Mouse (Mus musculus) limb, embryonic 14.5 days (tissue): Measurements from ENCODE around the gene Traf7. TPM values are rescaled to one million over a fixed set of nuclear protein-coding genes. Genes with fewer than 3 reads are reported as not detected.
A peak's percentile ranks its signal among the peaks of the same experiment; 100 is the strongest.

Experiments used
- ATAC-seq: fragments of 200-750 bp; cut with Nextera tagmentation; 2 replicates; pipeline ENCODE4 v1.8.0; 2017; ENCODE audit warnings: low read depth, moderate number of reproducible peaks, moderate TSS enrichment; ENCODE audit not compliant: low FRiP score
- DNase-seq: peaks from one replicate; pipeline ENCODE4 v3.0.0-alpha.2; 2015; ENCODE audit warnings: low spot score
- H3K27ac ChIP-seq: fragments of 300-500 bp; sonication (generic); replicated peaks from 2 replicates; pipeline ENCODE4 v1.5.1; 2014; ENCODE audit warnings: low read depth, mild to moderate bottlenecking, low read length, moderate library complexity, mixed read lengths
- H3K27me3 ChIP-seq: fragments of 300-500 bp; sonication (generic); 2 replicates; pipeline ENCODE4 v1.6.1; 2014; ENCODE audit warnings: low read length, mixed read lengths; ENCODE audit not compliant: control insufficient read depth, insufficient read depth
- H3K36me3 ChIP-seq: fragments of 300-500 bp; sonication (generic); 2 replicates; pipeline ENCODE4 v1.6.1; 2014; ENCODE audit warnings: mild to moderate bottlenecking, low read length, moderate library complexity, mixed read lengths; ENCODE audit not compliant: control insufficient read depth, insufficient read depth
- H3K4me1 ChIP-seq: fragments of 300-500 bp; sonication (generic); 2 replicates; pipeline ENCODE4 v1.6.1; 2014; ENCODE audit warnings: antibody characterized with exemption, low read length, mixed read lengths; ENCODE audit not compliant: control insufficient read depth, insufficient read depth
- H3K4me2 ChIP-seq: fragments of 300-500 bp; sonication (generic); replicated peaks from 2 replicates; pipeline ENCODE4 v1.6.1; 2014; ENCODE audit warnings: low read depth, mild to moderate bottlenecking, low read length, moderate library complexity; ENCODE audit not compliant: severe bottlenecking
- H3K4me3 ChIP-seq: fragments of 300-500 bp; sonication (generic); replicated peaks from 2 replicates; pipeline ENCODE4 v1.5.1; 2014; ENCODE audit warnings: low read length
- H3K9ac ChIP-seq: fragments of 300-500 bp; sonication (generic); 2 replicates; pipeline ENCODE4 v1.6.1; 2014; ENCODE audit warnings: mild to moderate bottlenecking, low read depth, low read length, moderate library complexity; ENCODE audit not compliant: severe bottlenecking
- H3K9me3 ChIP-seq: fragments of 300-500 bp; sonication (generic); 2 replicates; pipeline ENCODE4 v1.6.1; 2016; ENCODE audit warnings: low read length; ENCODE audit not compliant: control insufficient read depth
- POLR2A ChIP-seq: fragments of 200-500 bp; IDR thresholded peaks from 2 replicates; pipeline ENCODE4 v1.8.0; 2012; ENCODE audit warnings: inconsistent platforms, mild to moderate bottlenecking, moderate library complexity, borderline replicate concordance; ENCODE audit not compliant: insufficient read depth, insufficient read length; ENCODE audit errors: extremely low read depth
- WGBS: fragments of 180-500 bp; shearing (Covaris S2); extraction: QIAGEN DNeasy Blood & Tissue Kit; methylation state at CpG from one replicate; pipeline ENCODE4 v1.1.7; 2014; 5-methylcytosine and 5-hydroxymethylcytosine counted together
- polyA plus RNA-seq, 2 experiments: library from polyadenylated mRNA; depleted of rRNA in 1 of 2; stranded (reverse) in 1 of 2; unstranded in 1 of 2; fragments of >200 nt; fragmentation: Nextera tagmentation in 1 of 2; extraction: Ambion mirVana in 1 of 2; gene quantifications; 2 replicates each; pipeline versions ENCODE4 v1.2.1 to v1.2.3; 2012 to 2014

Gene Traf7
- polyA plus RNA-seq, 2 experiments, result 81.3 to 308 TPM

DNA sequence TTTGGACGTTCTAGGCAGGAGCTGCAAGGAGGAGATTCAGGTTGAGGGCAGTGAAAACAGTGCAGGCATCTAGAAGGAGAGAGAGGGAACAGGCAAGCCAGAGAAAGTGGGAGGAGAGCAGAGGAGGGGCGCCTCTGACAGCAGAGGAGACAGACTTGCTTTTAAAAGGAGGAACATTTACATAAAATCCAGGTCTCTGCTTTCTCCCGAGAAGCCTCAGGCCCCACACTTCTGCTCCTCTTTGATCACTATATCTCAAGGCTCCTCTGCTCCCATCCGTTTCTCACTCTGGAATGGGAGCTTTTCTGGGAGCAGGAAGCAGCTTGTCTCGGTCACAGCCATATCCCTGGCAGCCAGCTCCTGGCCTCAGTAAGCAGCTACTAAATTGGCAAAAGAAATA is 7.6 kb upstream of the Traf7 start:
- WGBS, result 39% methylated on average over 5 of the region's 5 CpGs
- H3K4me3 ChIP-seq, result no peak overlapping the region
- H3K9me3 ChIP-seq, result no peaks in the 10 kb centered on the region
- peaks cover 25% of the 10 kb centered on the region for H3K4me1 ChIP-seq
- no peak overlapping the region for H3K9ac ChIP-seq
- H3K27ac ChIP-seq, result no peak overlapping the region
- no peak for ATAC-seq
- H3K4me2 ChIP-seq, result no peak overlapping the region
- DNase-seq, result no peak
- H3K27me3 ChIP-seq, result no peaks in the 10 kb centered on the region
- no peak for TF ChIP-seq POLR2A
- peaks cover 9% of the 10 kb centered on the region; the same call in 1 of the 2 replicates for H3K36me3 ChIP-seq

DNA sequence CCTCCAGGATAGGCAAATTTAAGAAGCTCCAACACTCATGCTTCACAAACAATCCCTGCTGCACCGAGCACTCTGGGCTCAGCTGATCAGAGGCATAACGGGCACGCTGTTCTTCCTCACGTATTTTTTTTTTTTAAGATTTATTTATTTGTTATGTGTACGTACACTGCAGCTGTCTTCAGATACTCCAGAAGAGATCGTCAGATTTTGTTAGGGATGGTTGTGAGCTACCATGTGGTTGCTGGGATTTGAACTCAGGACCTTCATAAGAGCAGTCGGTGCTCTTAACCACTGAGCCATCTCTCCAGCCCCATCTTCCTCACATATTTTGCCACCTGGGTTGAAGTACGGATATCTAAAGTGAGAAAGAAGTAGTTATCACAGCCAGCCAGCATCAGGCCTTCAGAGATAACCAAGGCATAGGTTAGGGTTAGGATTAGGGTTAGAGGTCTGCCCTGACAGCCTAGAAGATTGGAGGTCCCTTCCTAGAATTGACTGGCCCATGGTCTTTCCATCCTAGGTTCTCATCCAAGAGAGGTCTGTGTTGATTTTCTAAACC is 6.5 kb upstream of the Traf7 start, which contains the start of gene Rab26:
Gene Rab26 (minus strand): TSS at position 51 of the 559 bp plus-strand sequence.
- Histone ChIP-seq H3K27me3 (no peaks in the 10 kb centered on the region), H3K9ac (peak within 1 kb of the TSS; percentile 55), H3K4me2 (peak within 1 kb of the TSS; percentile 69), H3K4me1 (peaks cover 33% of the 10 kb centered on the region), H3K9me3 (no peaks in the 10 kb centered on the region), H3K36me3 (peaks cover 19% of the 10 kb centered on the region), H3K4me3 (peak within 1 kb of the TSS; percentile 33), H3K27ac (no peak within 1 kb of the TSS)
- DNase-seq (no peak), ATAC-seq (no peak)
- WGBS, result 87% methylated on average over 8 of the region's 8 CpGs
- TF ChIP-seq POLR2A, result no peak

DNA sequence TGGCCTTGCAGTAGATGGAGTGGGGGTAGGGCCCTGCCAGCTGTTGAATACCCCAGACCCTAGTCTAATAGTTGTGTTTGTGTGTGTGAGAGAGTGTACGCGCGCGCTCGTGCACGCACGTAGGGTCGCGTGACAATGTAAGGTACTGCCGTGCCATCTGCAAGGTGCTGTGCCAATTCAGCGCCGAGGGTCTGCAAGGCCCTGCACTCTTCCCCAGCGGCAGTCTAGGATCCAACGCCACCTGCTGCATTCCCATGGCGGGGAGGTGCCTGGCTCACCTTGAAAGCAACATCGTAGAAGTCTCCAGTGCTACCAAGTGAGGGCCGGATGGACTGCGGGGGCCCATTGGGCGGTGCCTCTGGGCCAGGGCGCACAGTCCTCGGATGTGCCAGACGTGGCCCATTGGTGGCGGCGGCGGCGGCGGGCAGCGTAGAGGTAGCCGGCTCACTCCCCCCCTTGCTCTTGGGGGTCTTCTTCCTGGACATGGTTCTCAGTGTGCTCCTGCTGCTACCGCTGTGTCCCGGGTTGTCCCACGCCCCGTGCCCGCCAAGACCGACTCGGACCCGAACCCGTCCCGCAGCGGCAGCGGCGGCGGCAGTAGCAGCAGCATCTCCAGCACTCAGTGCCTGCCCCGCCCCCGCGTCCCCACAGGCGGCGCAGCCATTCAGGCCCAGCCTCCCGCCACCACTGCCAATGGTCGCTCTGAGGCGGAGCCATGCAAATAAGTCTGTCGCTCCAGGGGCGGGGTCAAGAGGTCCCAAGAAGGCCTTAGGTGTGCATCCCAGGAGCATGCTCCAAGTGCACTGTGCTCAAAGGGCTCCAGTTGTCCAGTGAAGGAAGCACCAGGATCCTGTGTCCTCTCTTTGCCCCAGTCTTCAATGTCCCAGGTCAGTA is 5.6 kb upstream of the Traf7 start:
- Histone ChIP-seq H3K4me3 (peak overlapping the region; percentile 33), H3K27me3 (no peaks in the 10 kb centered on the region), H3K9ac (peak overlapping the region; percentile 55), H3K36me3 (peaks cover 19% of the 10 kb centered on the region), H3K4me1 (peaks cover 33% of the 10 kb centered on the region), H3K27ac (no peak overlapping the region), H3K4me2 (peak overlapping the region; percentile 69), H3K9me3 (no peaks in the 10 kb centered on the region)
- 7% methylated on average over 41 of the region's 53 CpGs for WGBS
- no peak for TF ChIP-seq POLR2A
- ATAC-seq, result peak; percentile 29
- peak; percentile 68 for DNase-seq

DNA sequence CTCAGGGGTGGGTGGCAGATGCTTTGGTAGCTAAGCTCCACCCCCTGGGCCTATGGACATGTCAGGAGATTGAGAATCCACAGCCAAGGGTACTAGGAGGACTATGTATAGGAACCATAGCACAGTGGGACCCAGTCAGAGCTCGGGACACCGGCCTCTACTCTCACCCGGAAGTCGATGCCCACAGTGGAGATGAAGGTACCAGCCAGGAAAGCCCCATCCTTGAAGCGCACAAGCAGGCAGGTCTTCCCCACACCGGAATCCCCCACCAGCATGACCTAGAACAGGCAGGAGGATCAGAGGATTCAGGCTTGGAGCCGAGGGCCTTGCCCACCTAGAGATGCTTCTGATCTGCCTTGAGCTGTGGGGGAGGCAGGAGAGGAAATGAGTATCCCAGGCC is 4.3 kb upstream of the Traf7 start:
- H3K27me3 ChIP-seq, result no peaks in the 10 kb centered on the region
- no peaks in the 10 kb centered on the region for H3K9me3 ChIP-seq
- no peak for DNase-seq
- H3K4me1 ChIP-seq, result peaks cover 30% of the 10 kb centered on the region
- H3K36me3 ChIP-seq, result peaks cover 19% of the 10 kb centered on the region
- 71% methylated on average over 7 of the region's 7 CpGs for WGBS
- H3K4me2 ChIP-seq, result no peak overlapping the region
- TF ChIP-seq POLR2A, result no peak
- no peak for ATAC-seq
- no peak overlapping the region for H3K9ac ChIP-seq
- no peak overlapping the region for H3K27ac ChIP-seq
- H3K4me3 ChIP-seq, result no peak overlapping the region

DNA sequence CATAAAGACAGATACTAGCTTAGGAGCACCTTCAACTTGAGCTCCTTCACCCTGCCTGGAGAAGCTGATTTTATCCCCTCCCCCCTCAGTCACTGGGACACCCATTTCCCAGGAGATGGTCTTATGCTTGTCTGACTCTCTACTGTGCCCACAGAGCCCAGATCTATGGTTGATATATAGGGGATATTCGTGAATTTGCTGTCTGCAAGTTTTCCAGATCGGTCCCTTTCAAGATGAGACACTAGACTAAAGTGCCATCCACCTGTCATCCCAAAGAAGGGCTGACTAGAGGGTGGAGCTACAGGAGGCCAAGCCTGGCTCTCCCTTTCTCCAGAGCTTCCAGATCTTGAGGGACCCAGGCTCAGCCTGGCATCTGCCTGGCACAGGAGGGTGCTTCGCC is 3.3 kb upstream of the Traf7 start:
- ATAC-seq (no peak), DNase-seq (no peak)
- no peak overlapping the region for H3K4me2 ChIP-seq
- H3K4me1 ChIP-seq, result peaks cover 36% of the 10 kb centered on the region
- no peaks in the 10 kb centered on the region for H3K27me3 ChIP-seq
- peaks cover 19% of the 10 kb centered on the region for H3K36me3 ChIP-seq
- H3K9me3 ChIP-seq, result no peaks in the 10 kb centered on the region
- H3K4me3 ChIP-seq, result no peak overlapping the region
- 58% methylated on average over 3 of the region's 3 CpGs for WGBS
- H3K9ac ChIP-seq, result no peak overlapping the region
- TF ChIP-seq POLR2A, result no peak
- no peak overlapping the region for H3K27ac ChIP-seq
